Mouse (Mus musculus) neural tube, embryonic 14.5 days (tissue): ENCODE results near the gene Ak9. TPM values are rescaled to one million over a fixed set of nuclear protein-coding genes. Genes with fewer than 3 reads are reported as not detected.

Experiments used
- polyA plus RNA-seq: library from polyadenylated mRNA; unstranded; fragments of >200 nt; fragmentation: Nextera tagmentation; extraction: Ambion mirVana; gene quantifications from 2 replicates; pipeline ENCODE4 v1.2.1, GENCODE M21; 2014

Gene Ak9
- polyA plus RNA-seq, 1 experiment from 2014 or later = 0.20 TPM

Other genes with a start within 250 kb of the Ak9 start
- gene Gpr6, start 231.7 kb upstream of the Ak9 start, polyA plus RNA-seq = 0.33 and 0.92 TPM in 2 replicates
- 36.4 and 36.6 TPM in 2 replicates for gene Fig4, start 720 bp upstream of the Ak9 start, polyA plus RNA-seq
- 16.9 and 20.0 TPM in 2 replicates for gene Zbtb24, start 146.4 kb downstream of the Ak9 start, polyA plus RNA-seq
- 19.8 and 31.9 TPM in 2 replicates for gene Mical1, start 172.3 kb downstream of the Ak9 start, polyA plus RNA-seq
- gene Smpd2, start 186.4 kb downstream of the Ak9 start, polyA plus RNA-seq = 30.6 and 34.3 TPM in 2 replicates
- 1.7 and 3.5 TPM in 2 replicates for gene Ppil6, start 186.5 kb downstream of the Ak9 start, polyA plus RNA-seq
- gene Cd164, start 215.4 kb downstream of the Ak9 start, polyA plus RNA-seq = 44.6 and 65.9 TPM in 2 replicates